Mouse (Mus musculus) heart, postnatal 25 days (tissue): ENCODE data around the gene Tmem130. TPM values are rescaled to one million over a fixed set of nuclear protein-coding genes. Genes with fewer than 3 reads are reported as not detected.

Experiments
- total RNA-seq, 2 experiments: library from RNA; stranded (reverse); gene quantifications; 2 replicates each; pipeline ENCODE4 v1.2.3; 2021

Gene Tmem130
- total RNA-seq, 2 experiments from 2014 or later: 0.21 to 0.36 TPM

Other genes with a start within 250 kb of the Tmem130 start
- gene Nptx2, start 215.9 kb downstream of the Tmem130 start, total RNA-seq: under 1 TPM in 1 of 2 experiments, not detected in 1; 0.10 TPM
- 10 to 100 TPM; 39.4 to 43.0 TPM for gene Trrap, start 5.9 kb upstream of the Tmem130 start, total RNA-seq
- 10 to 100 TPM; 21.9 to 27.6 TPM for gene Smurf1, start 204.0 kb upstream of the Tmem130 start, total RNA-seq